ENCODE assay signal across 30 mouse cellular contexts in genomic region chr12:46194173-46194572, GRCm38 (mm10).
"Had no signal": no experiment of that assay in that cellular context is flagged by ENCODE, and none has a peak within 500 bp of the region (broad histone marks: within the 10 kb centered on the region; RNA-seq: fewer than 3 reads in every experiment).

No protein-coding gene starts in this region.

- DNase-seq: left cerebral cortex, postnatal 4 days; liver; liver, embryonic 13.5 days; liver, postnatal 0 days; lung, adult 18-20 months; lung, adult 2 months; lung, embryonic 14.5 days; lung, postnatal 10 days; lung, postnatal 14 days; lung, postnatal 36 days; lung, postnatal 4 days; midbrain, embryonic 14.5 days had no signal

- H3K27ac ChIP-seq: limb, embryonic 10.5 days; limb, embryonic 12.5 days; limb, embryonic 13.5 days; limb, embryonic 15.5 days; liver, embryonic 12.5 days; liver, embryonic 13.5 days; liver, embryonic 14.5 days; liver, embryonic 15.5 days; lung, embryonic 15.5 days; macrophage; midbrain, embryonic 12.5 days; midbrain, embryonic 13.5 days; midbrain, embryonic 15.5 days; neural tube, embryonic 12.5 days had no signal

- H3K36me3 ChIP-seq: limb, embryonic 10.5 days; limb, embryonic 12.5 days; limb, embryonic 13.5 days; limb, embryonic 15.5 days; liver, embryonic 12.5 days; liver, embryonic 13.5 days; liver, embryonic 15.5 days; lung, embryonic 15.5 days; midbrain, embryonic 12.5 days; midbrain, embryonic 13.5 days; midbrain, embryonic 15.5 days; neural tube, embryonic 12.5 days had no signal

- ATAC-seq: liver, embryonic 12.5 days; liver, postnatal 0 days; lung, postnatal 0 days; midbrain, embryonic 13.5 days; midbrain, embryonic 15.5 days; midbrain, embryonic 16.5 days had no signal

- H3K4me3 ChIP-seq: limb, embryonic 10.5 days; limb, embryonic 12.5 days; limb, embryonic 13.5 days; limb, embryonic 15.5 days; liver, embryonic 12.5 days; liver, embryonic 13.5 days; liver, embryonic 15.5 days; lung, embryonic 15.5 days; megakaryocyte, embryonic 14.5 days; midbrain, embryonic 12.5 days; midbrain, embryonic 13.5 days; midbrain, embryonic 15.5 days; myocyte; neural tube, embryonic 12.5 days had no signal

- H3K4me1 ChIP-seq: limb, embryonic 10.5 days; limb, embryonic 12.5 days; limb, embryonic 13.5 days; limb, embryonic 15.5 days; liver, embryonic 12.5 days; liver, embryonic 13.5 days; liver, embryonic 15.5 days; lung, embryonic 15.5 days; megakaryocyte, embryonic 14.5 days; midbrain, embryonic 12.5 days; midbrain, embryonic 13.5 days; midbrain, embryonic 15.5 days; neural tube, embryonic 12.5 days had no signal

- H3K27me3 ChIP-seq: limb, embryonic 12.5 days; limb, embryonic 13.5 days; limb, embryonic 15.5 days; liver, embryonic 12.5 days; liver, embryonic 13.5 days; liver, embryonic 15.5 days; lung, embryonic 15.5 days; megakaryocyte, embryonic 14.5 days; midbrain, embryonic 12.5 days; midbrain, embryonic 13.5 days; midbrain, embryonic 15.5 days; neural tube, embryonic 12.5 days had no signal

- H3K9me3 ChIP-seq: limb, embryonic 10.5 days; limb, embryonic 12.5 days; limb, embryonic 13.5 days; limb, embryonic 15.5 days; liver, embryonic 12.5 days; liver, embryonic 13.5 days; liver, embryonic 15.5 days; lung, embryonic 15.5 days; megakaryocyte, embryonic 14.5 days; midbrain, embryonic 12.5 days; midbrain, embryonic 13.5 days; midbrain, embryonic 15.5 days; neural tube, embryonic 12.5 days had no signal

- H3K4me2 ChIP-seq: limb, embryonic 12.5 days; limb, embryonic 13.5 days; limb, embryonic 15.5 days; liver, embryonic 11.5 days; liver, embryonic 12.5 days; liver, embryonic 13.5 days; liver, embryonic 15.5 days; lung, embryonic 14.5 days; lung, embryonic 15.5 days; midbrain, embryonic 12.5 days; midbrain, embryonic 13.5 days; midbrain, embryonic 15.5 days; neural tube, embryonic 12.5 days had no signal

- H3K9ac ChIP-seq: limb, embryonic 12.5 days; limb, embryonic 13.5 days; limb, embryonic 15.5 days; liver, embryonic 12.5 days; liver, embryonic 13.5 days; liver, embryonic 14.5 days; liver, embryonic 15.5 days; liver, postnatal 0 days; lung, embryonic 14.5 days; lung, embryonic 15.5 days; midbrain, embryonic 12.5 days; midbrain, embryonic 13.5 days; midbrain, embryonic 15.5 days; neural tube, embryonic 12.5 days had no signal
